Comparison of ENCODE assay signal across 12 mouse cellular contexts in genomic region chr1:64220486-64220885, GRCm38 (mm10).
DNase-seq lines count a peak whose midpoint lies in the region; ATAC-seq and TF ChIP-seq lines count a peak whose summit lies in the region.
"Had no signal": no experiment of that assay in that cellular context is flagged by ENCODE, and none has a peak within 500 bp of the region (broad histone marks: within the 10 kb centered on the region; RNA-seq: fewer than 3 reads in every experiment).

No protein-coding gene starts in this region.

- intact Hi-C loops in left cerebral cortex, postnatal 4 days (cut with DNase I): loop anchor here (10.0 kb wide), 1 partner anchor 456 kb away; the partner anchor contains the start of gene 4933402D24Rik
- intact Hi-C loops in gastrocnemius, adult 2 months (cut with DNase I): loop anchor here (10.0 kb wide), 1 partner anchor 84 kb away; no protein-coding TSS in a partner anchor

- 0 out of 2 replicates have a peak, but pooled peaks have one; percentile 15 for TF ChIP-seq CTCF in forebrain, postnatal 0 days (IDR thresholded peaks at IDR 0.05; ENCODE audit: low read depth)
- TF ChIP-seq CTCF in gastrocnemius, adult 2 months (IDR thresholded peaks at IDR 0.05): no peak

- no peaks in the 10 kb centered on the region for H3K36me3 ChIP-seq in forebrain, postnatal 0 days (ENCODE audit: insufficient read depth)

- H3K4me3 ChIP-seq in forebrain, postnatal 0 days (ENCODE audit: low read depth, low read length): no peak overlapping the region
- no peak overlapping the region for H3K4me3 ChIP-seq in gastrocnemius, adult 2 months
- H3K4me3 ChIP-seq: erythroblast, embryonic 14.5 days had no signal

- WGBS in forebrain, postnatal 0 days: 33% methylated on average over 1 of the region's 1 CpGs

- peak; percentile 36 for DNase-seq in cerebellum, adult 9-10 months
- no peak for DNase-seq in cerebellum, postnatal 4 days (ENCODE audit: low spot score in 2 of 2)
- peak; percentile 12 for DNase-seq in left cerebral cortex, postnatal 4 days
- no peak for DNase-seq in left cerebral cortex, adult 11 months (ENCODE audit: low spot score)
- peak; percentile 72 for DNase-seq in forebrain, postnatal 0 days
- peak; percentile 73 for DNase-seq in retina, embryonic 14.5 days (ENCODE audit: low spot score)
- DNase-seq in gastrocnemius, adult 2 months: no peak
- no peak for DNase-seq in frontal cortex, postnatal 10 days (ENCODE audit: low spot score in 2 of 2)
- DNase-seq: heart, postnatal 4 days; lung, postnatal 4 days had no signal

- H3K4me1 ChIP-seq in forebrain, postnatal 0 days (ENCODE audit: insufficient read depth): peaks cover 23% of the 10 kb centered on the region

- H3K9me3 ChIP-seq in forebrain, postnatal 0 days (ENCODE audit: low read length): no peaks in the 10 kb centered on the region

- ATAC-seq in forebrain, postnatal 0 days: peak; percentile 78

- no peak overlapping the region for H3K9ac ChIP-seq in forebrain, postnatal 0 days
- H3K9ac ChIP-seq: liver, embryonic 14.5 days had no signal

- no peak overlapping the region for H3K4me2 ChIP-seq in forebrain, postnatal 0 days (ENCODE audit: low read depth)

- no peaks in the 10 kb centered on the region for H3K27me3 ChIP-seq in forebrain, postnatal 0 days (ENCODE audit: insufficient read depth, low read length)

- peak overlapping the region; percentile 64 for H3K27ac ChIP-seq in forebrain, postnatal 0 days (ENCODE audit: low read depth, low read length)
- no peak overlapping the region for H3K27ac ChIP-seq in gastrocnemius, adult 2 months
- H3K27ac ChIP-seq: liver, embryonic 14.5 days had no signal

Comparison
In these comparisons a context has a peak if more than half of its experiments do, and no peak if none do; other contexts are left out.
1. DNase-seq: peak in cerebellum, adult 9-10 months (single experiment), left cerebral cortex, postnatal 4 days (single experiment), forebrain, postnatal 0 days (single experiment) and retina, embryonic 14.5 days (single experiment); none in cerebellum, postnatal 4 days (0 of 2), left cerebral cortex, adult 11 months (single experiment), gastrocnemius, adult 2 months (single experiment) and frontal cortex, postnatal 10 days (0 of 2).